Mouse (Mus musculus) neutrophil, adult 5-6 weeks (primary cell): ENCODE measurements around the gene Bend3. TPM values are rescaled to one million over a fixed set of nuclear protein-coding genes. Genes with fewer than 3 reads are reported as not detected.

Source experiments
- ATAC-seq: fragments of 151-379, 151-347 bp; 2 replicates; pipeline ENCODE4 v1.8.0; 2017; ENCODE audit warnings: mild to moderate bottlenecking, moderate TSS enrichment; ENCODE audit not compliant: insufficient number of reproducible peaks, poor library complexity, low FRiP score, severe bottlenecking; ENCODE audit errors: extremely low read depth
- total RNA-seq: library from RNA; stranded (forward); fragments of 200-1000 nt; gene quantifications from 2 replicates; pipeline ENCODE4 v1.2.3, GENCODE M21; 2017

Bend3 gene
- total RNA-seq: 1.4 and 2.2 TPM in 2 replicates

DNA sequence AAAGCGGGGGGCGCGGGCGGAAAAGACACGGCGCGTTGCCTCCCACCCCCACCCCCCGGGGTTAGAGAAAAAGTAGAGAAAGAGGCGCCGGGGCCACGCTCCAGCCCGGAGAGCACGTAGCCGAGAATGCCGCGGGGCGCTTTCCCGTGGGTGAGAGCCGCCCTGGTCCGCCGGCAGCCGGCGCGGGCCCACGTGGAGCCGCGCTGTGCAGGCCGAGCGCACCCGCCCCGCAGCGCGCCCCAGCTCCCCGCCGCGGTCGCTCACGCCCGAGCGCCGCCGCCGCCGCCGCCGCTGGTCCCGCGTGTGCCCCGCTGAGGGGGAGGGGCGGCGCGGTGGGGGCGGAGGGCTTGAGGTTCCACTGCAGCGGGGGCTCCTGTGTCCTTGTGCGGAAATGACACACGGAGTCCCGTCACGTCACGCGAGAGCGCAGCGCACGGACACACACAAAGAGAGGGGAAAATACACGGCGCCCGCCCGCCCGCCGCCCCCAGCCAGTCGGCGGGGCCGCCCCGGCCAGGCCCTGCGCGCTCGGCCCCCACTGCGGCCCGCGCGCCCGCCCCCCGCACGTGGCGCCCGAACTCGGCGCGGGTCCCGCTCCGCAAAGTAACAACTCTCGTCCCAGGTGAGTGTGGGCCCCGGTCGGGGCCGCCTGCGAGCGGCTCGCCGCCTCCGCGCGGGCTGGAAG is at the start of gene Bend3:
Gene Bend3 (plus strand): TSS at position 81 of the 685 bp plus-strand sequence.
- no peak for ATAC-seq

DNA sequence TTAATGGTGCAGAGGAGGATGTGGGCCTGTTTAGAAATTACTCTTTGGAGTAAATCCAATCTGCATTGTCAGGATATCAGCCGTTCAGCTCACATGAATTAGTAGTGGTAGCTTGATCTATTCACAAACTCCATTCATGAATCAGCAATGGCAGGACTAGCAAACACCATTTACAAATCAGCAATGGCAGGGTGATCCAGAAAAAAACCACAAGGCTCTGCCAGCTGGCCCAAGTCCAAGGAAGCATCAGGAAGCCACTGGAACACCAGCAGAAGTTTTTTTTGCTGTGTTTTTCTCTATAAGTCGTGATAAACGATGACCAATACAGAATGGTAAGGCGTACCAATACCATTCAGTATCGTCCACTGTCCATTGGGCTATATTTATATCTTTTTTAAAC is 48.0 kb upstream of the Bend3 start:
- no peak for ATAC-seq

DNA sequence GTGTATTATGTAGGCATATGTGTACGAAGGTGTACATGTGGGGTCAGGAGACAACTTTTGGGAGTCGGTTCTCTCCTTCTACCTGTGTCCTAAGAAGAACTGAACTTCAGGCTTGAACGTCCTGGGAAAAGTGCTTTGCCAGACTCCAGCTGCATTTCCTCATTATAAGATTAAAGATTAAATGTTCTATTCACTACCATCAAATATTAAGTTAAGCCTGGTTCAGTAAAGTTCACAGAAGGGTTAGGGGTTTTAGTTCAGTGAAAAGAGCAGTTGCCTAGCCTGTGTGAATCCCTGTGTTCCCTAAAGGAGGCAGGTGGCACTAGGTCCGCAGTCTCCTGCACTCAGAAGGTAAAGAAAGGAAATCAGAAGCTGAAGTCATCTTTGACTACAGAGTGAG is 44.3 kb upstream of the Bend3 start:
- no peak for ATAC-seq

DNA sequence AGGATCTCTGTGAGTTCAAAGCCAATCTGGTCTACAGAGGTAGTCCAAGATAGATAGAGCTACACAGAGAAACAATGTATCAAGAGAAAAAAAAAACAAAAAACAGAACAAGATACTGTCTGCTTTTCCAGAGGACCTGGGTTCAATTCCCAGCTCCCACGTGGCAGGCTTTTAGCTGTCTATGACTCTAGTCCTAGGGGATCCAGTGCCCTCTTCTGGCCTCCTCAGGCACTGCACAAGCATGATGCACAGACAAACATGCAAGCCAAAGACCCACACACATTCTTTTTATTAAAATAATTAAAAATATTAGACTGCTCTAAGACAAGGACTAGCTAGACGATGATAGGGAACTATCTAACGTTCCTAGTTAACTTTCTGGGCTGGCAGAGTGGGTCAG is 42.9 kb upstream of the Bend3 start:
- ATAC-seq: no peak

DNA sequence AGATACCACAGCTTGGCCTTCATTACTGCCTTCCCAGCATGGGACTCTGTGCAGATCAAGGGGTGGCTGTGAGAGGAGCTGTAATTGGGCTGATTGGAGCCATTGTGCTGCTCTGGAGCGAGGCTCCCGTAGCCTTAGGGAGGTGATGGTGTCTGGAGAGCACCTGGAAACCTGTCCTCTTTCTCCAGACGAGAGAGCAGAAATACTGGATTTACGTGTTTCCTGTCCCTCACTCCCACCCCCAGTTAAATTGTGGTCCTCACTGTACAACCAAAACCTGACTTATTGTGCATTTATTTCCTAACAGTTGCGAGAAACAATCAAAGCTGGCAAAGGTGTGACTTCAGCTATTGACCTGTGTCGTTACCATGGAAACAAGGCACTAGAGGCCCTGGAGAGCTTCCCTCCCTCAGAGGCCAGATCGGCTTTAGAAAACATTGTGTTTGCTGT is 39.1 kb upstream of the Bend3 start:
- ATAC-seq: no peak

DNA sequence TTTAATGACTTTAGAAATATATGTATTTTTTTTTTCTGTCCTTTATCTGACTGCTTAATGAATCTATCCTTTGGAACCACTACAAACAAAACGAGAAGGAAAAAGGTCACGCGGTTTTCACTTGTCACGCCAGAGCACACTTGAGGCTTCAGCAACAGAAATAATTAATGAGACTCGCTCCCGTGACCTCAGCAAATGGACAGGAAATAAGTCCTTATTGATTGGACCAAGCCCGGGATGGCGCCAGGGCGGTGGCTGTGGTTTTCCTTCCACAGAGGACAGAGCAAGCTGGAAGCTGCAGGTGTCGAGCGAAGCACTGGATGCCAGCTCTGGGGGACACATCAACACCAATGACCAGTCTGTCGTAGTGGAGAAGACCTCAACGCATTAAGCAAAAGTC is 38.6 kb upstream of the Bend3 start:
- no peak for ATAC-seq

DNA sequence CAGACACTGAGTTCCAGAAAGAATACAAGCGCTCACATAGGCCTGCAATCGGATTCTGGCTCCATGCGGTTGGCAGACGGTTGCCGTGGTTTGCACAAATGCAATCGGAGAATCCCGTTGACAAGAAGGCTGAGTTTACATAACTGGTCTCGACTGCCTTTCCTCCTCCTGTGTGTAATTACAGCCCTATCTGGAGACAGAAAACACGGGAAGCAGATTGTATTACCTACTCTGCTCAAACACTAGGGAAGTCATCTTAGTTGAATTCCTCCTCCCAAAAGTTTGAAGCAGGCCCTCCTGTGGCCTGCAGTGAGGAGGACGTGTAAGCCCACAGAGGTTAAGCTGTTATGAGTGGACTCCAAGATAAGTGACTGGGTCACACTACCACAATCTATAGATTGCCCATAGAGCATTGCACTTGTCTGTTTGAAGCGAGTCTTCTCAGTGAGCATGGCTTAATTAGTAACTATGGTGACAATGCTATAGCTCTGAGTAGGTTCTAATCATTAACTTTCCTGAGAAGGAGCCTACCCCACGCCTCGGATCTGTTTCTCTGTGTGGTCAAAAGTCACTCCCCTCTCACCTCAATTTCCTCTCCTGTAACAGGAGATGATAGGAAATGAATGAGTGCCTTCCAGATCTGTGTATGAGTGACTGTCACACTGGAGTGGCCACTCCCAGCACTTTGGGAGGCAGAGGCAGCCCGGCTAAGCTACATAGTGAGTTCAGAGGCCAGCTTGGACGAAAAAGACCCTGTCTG is 37.5 kb upstream of the Bend3 start:
- no peak for ATAC-seq

DNA sequence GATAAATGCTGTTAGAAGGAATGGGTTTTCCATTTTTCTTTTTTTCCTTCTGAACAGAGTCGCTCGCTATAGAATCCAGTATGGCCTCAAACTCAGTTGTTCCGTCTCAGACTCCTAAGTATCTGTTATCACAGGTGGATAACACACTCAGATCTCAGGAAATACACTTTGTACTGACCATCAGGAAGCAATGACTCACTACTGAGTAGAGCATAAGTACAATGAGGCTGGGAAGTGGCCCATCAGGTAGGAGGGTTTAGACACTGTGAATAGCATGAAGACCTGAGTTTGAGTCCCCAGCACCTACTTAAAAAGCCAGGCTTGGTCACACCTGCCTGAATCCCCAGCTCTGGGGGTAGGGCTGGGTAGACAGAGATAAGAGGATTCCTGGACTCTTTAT is 30.0 kb upstream of the Bend3 start:
- ATAC-seq: no peak

DNA sequence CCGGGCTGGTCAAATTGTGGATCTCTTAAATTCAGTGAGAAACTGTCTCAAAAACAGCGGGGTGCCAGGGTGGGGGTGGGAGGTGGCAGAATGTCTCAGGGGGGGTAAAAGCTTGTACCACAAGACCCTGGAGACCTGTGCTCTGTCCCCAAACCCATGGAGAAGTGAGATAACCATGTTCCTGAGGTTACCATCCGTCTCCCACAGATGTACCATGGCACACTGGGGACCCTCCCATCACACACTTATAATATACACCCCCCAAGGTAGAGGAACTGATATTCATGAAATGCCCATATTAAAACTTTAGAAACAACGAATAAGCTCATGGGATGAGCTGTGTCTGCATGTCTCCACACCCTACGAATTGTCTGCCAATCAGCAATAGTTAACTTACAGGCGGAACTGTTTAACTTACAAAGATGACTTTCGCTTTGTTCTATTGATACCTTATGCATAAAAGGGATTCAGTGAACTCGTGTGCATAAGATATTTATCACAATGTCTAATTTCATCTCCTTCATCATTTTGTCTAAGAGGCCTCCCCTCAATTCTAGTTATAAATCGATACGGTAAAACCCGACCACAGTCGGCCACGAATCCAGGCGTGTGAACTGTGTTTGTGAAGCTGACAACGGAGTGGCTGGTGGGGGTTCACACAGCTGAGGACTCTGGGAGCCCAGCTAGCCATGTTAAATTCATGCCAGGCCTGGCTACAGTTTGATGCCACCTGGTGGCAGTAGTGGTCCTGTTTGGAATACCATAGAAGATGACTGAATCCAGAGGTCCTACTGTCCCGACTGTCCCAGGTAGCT is 26.6 kb upstream of the Bend3 start:
- ATAC-seq: peak; percentile 60; the same call in 1 of the 2 replicates

DNA sequence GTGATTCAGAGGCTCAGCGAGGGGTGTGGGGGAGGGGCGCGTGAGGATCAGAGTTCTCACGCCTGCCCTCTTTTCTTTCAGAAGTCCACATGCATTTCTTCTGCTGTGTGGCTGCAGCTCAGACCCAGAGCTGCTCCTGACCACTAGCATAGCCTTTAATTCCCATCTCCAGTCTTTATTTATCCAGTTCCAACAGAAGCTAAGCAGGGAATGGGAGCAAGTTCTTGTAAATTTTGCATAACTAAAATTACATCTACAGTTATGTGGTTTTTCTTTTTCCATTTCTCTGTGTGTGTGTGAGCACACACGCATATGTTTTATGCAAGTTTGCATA is 26.0 kb upstream of the Bend3 start:
- ATAC-seq: no peak

DNA sequence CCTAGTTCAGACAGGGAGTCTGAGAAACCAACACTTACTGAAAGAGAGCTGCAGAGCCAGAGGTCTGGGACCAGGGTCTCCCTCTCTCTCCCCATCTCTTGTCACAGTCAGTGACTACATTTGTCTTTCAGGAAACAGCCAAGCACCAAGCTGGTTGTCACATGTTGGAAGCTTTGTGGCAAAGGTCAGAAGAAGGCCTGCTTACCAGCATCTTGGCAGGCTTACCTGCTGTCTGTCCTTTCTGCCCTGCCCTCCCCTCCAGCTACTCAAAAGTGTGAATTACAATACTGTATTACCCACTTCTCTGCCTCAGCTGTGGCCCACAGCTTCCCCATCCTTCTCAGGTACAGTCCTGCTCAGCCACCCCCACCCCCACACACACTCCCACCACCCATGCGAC is 24.4 kb upstream of the Bend3 start:
- no peak for ATAC-seq

DNA sequence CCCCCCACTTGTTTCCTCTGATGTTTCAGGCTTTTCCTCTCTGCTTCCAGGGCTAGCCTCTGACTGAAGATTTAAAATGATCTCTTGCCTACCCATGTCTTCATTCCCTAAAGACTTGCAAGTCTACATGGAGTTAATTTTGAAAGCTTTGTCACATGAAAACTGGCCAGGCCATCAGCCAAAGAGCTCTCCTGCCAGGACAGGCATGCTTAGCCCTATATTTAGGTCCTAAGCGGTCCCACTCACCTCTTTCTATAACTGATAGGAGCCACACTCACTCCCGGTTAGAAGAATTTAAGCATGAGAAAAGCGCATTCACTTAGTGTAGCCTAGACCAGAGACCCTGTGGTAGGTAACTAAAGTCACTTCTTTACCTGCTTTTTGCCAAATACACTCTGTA is 24.0 kb upstream of the Bend3 start:
- ATAC-seq: no peak

DNA sequence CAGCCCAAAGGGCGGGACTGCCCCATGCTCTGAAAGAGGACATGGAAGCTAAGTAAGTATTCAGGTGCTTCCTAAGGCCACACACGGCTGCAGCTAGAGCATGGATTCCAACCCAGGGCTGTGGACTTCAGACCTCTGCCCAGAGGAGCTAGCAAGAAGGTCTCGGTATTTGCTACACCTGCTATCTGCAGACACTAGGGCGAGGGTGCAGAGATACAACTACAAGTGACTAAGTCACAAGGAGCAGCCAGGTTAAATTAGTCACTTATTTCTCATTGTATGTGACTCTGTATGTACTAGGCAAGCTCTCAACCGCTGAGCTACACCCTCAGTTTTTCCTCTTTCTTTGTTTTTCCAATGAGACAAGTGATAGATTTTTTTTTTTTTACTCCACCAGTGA is 15.8 kb upstream of the Bend3 start:
- no peak for ATAC-seq

DNA sequence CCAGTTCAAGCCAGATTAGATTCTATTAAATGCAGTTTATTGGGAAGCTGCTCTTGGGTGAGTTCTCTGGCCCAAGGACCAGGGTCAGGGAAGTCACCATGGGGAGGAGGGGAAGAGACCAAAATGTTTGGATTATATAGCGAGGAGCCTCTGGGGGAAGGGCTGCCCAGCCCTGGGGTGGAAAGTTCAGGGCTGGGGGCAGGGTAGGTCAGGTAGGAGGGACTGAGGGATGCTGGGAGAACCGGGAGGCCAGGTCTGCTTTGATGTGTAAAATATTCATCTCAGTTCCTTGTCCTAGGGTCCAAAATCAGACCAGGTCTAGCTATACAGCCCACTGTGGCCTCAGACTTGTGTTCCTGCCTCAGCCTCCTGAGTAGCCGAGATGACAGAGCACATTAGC is 15.4 kb upstream of the Bend3 start:
- no peak for ATAC-seq

DNA sequence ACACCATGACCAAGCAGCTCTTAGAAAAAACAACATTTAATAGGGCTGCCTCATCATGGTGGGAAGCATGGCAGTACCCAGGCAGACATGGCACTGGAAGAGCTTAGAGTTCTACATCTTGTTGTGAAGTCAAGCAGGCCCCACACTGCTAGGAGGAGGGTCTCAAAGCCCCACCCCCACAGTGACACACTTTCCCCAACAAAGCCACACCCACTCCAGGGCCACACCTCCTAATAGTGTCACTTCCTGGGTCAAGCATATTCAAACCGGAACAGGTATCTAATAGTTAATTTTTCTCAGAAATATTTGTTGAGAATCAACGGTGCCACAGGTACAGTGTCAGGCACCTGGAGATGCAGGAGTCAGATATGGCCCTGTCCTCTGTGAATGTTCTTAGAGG is 12.4 kb upstream of the Bend3 start:
- no peak for ATAC-seq

DNA sequence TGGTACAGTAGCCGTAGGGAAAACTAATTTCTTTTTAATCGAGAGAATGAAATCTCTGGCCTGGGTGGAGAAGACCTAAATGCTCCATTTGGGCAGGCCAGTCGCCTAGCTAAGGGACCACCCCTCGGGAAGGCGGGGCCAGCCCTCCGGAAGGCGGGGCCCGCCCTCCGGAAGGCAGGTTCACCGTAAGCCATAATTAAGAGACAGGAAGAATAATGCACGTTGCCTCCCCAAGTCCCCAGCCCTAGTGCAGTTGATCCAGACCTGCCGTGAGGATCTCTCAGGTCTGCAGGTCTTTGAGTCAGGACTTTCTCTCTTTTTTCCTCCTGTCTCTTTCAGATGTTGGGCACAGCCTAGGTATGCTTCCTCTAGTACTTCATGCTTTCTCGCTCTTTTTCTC is 11.0 kb upstream of the Bend3 start:
- ATAC-seq: 0 out of 2 replicates have a peak, but pooled peaks have one; percentile 19

DNA sequence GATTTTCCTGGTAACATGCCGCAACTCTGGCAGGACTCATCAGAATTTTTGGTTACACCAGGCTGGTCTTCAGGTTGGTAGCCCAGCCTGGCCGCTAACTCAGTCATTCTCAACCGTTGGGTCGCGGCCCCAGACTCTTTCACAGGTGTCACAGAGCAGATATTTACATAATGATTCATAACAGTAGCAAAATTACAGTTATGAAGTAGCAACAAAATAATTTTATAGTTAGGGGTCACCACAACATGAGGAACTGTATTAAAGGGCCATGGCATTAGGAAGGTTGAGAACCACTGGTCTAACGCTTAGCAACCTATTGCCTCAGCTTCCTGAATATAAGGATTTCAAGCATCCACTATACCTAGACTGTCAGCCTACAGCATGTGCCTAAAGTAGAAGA is 10.3 kb upstream of the Bend3 start:
- ATAC-seq: no peak

DNA sequence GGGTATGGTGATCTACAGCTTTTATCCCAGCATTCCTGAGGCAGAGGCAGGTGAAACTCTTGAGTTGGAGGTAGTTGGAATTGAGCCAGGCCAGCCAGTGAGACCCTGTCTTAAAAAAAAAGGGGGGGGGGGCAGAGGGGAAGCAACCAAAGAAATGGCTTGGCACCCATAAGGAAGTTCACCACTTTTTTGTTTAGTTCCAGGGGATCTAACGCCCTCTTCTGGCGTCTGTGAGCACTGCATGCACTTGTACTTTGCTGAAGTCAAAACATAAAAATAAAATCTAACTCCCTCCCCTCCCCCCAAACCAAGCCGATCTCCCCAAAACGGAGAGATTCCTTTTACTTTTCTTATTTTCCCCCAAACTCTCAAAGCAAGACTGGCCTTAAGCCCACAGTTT is 3.3 kb upstream of the Bend3 start:
- no peak for ATAC-seq

DNA sequence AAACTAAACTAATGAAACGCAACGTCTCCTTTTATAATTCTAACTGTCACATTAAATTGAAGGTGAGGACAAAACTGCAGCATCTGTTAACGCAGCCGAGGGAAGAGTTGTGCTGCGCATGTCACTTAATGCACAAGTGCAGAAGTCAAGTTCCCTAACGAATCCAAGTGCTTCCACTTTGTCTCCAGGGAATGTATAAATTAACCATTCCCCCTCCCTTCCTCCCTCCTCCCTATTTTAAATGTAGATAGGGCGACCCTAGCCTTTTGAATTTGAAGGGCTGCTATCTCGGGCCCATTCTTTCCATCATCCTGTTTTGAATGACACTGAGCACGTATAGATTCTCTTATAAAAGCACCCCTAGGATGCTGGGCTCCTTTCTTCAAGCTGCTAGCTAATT is 1.2 kb upstream of the Bend3 start:
- ATAC-seq: no peak
